Mouse (Mus musculus): ENCODE data around the gene Gucy2e. TPM values are rescaled to one million over a fixed set of nuclear protein-coding genes. Genes with fewer than 3 reads are reported as not detected.

The Gucy2e gene
- polyA plus RNA-seq, 1 experiment from 2014 or later, result not detected

DNA sequence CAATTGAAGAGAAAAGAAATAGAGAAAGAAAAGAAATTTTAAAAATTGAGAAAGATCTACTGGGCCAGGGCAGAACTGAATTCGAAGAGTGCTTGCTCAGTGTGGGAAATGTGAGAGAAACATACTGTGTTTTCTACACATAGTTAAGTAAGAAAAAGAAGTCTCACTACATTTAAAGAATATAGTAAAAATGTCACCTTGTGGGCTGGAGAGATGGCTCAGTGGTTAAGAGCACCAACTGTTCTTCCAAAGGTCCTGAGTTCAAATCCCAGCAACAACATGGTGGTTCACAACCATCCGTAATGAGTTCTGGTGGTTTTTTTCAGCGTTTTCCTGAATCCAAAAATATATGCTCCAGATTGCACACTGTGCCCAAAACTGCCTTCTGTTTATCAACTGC, 58.3 kb downstream of the Gucy2e start:
- CTCF ChIA-PET, result no interaction called here
- in situ Hi-C loops (cut with MboI; ENCODE audit: low pct_unique_long_range_greater_than_20kb), result no loop called here
- no peaks in the 10 kb centered on the region for H3K27me3 ChIP-seq

DNA sequence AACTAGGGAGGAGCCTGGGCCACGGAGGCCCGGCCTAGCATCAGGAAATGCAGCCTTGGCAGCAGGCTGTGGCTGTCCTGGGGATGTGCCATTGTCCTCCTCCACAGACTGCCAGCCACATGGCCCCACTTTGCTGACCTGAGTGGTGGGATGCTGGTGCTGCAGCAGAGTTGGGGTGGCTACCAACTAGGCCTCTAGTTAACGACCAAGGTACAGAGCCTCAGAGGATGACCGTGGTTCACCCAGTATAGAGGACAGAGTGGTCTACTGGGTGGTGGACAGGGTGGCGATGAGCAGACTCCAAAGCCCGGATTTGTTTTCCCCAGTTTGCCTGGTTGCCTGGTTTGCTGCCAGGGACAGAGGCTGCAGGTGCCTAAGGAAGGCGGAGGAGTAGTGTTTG, 62.1 kb downstream of the Gucy2e start:
- POLR2A ChIA-PET, result no interaction called here
- no peaks in the 10 kb centered on the region for H3K27me3 ChIP-seq
- DNase-seq (ENCODE audit: low read depth, low spot score) (no peak), ATAC-seq (no peak)
- CTCF ChIA-PET, result interaction anchor here (1.0 kb wide), 1 partner anchor 9 kb away, joined by 3 read pairs; no protein-coding TSS in a partner anchor
- no peak for TF ChIP-seq CTCF (IDR thresholded peaks at IDR 0.05)
- in situ Hi-C loops (cut with MboI; ENCODE audit: low pct_unique_long_range_greater_than_20kb), result no loop called here

More for the DNA sequence above, 58.3 kb downstream of the Gucy2e start:
- no peak for TF ChIP-seq CTCF (IDR thresholded peaks at IDR 0.05)
- DNase-seq (ENCODE audit: low read depth, low spot score) (no peak), ATAC-seq (no peak)
- POLR2A ChIA-PET, result no interaction called here

DNA sequence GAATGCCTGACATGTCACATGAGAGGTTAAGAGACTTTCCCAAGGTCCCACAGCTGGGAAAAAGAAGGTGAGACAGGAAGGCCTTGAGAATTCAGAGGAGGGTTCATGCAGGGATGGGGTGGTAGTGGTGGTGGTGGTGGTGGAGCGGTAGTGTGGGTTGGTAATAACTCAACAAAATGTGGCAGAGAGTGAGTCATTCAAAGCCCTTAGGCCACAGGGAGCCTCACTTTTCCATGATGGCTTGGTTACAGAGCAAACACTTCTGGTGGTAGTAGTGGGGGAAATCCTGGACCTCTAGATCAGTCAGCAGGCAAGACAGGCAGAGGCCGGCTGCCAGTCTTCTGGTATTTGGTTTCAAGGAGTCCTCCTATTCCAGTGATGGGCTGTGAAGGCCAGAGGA, 64.2 kb downstream of the Gucy2e start:
- in situ Hi-C loops (cut with MboI; ENCODE audit: low pct_unique_long_range_greater_than_20kb), result no loop called here
- no peaks in the 10 kb centered on the region for H3K27me3 ChIP-seq
- POLR2A ChIA-PET, result no interaction called here
- DNase-seq (ENCODE audit: low read depth, low spot score) (no peak), ATAC-seq (no peak)
- CTCF ChIA-PET, result no interaction called here
- TF ChIP-seq CTCF (IDR thresholded peaks at IDR 0.05), result no peak

DNA sequence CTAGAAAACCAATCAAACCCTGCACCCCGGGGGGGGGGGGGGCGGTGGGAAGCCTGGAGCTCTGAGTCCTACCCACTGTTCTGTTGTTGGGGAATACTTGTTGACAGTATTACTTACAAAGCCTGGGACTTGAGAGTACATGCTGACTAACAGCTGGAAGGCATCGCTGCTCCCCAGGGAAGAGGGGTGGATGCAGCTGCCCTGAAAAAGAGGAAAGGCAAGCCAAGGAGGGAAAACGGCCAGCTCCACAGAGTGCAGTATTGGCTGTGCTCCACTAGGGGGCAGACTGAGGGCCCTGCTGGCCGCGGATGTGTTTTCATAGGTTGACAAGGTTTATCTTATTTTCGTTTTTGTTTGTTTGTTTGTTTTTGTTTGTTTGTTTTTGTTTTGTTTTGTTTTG, 65.2 kb downstream of the Gucy2e start:
- no peak for DNase-seq (ENCODE audit: low read depth, low spot score)
- TF ChIP-seq CTCF (IDR thresholded peaks at IDR 0.05), result no peak
- no peaks in the 10 kb centered on the region for H3K27me3 ChIP-seq
- no peak for ATAC-seq
- CTCF ChIA-PET, result interaction anchor here (1.0 to 1.2 kb wide), 2 partner anchors 11 to 76 kb away, joined by 3 read pairs; no protein-coding TSS in a partner anchor
- POLR2A ChIA-PET, result interaction anchor here (0.5 to 0.7 kb wide), 3 partner anchors 256 to 1744 kb away, joined by 3 to 4 read pairs (median 3); no protein-coding TSS in a partner anchor
- in situ Hi-C loops (cut with MboI; ENCODE audit: low pct_unique_long_range_greater_than_20kb), result no loop called here

DNA sequence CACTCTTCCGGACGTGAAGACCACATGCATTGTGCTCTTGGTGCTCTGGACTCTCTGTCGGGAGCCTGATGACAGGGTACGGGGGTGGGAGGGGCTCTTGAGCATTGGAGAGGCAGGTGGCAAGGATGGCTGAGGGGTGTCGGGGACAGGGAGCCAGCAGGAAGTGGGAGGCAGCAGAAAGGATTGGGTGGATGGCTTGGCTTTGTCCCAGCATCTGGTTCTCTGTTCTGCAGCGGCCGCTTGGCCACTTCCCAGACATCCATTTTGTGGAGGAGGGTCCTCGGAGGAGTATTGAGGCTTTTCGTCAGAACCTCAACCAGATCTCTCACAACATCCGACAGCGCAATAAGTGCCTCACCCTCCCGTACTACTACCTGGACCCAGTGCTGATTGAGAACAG, 67.5 kb downstream of the Gucy2e start:
- CTCF ChIA-PET, result no interaction called here
- TF ChIP-seq CTCF (IDR thresholded peaks at IDR 0.05), result no peak
- POLR2A ChIA-PET, result no interaction called here
- DNase-seq (ENCODE audit: low read depth, low spot score) (no peak), ATAC-seq (no peak)
- H3K27me3 ChIP-seq, result peaks cover 16% of the 10 kb centered on the region
- in situ Hi-C loops (cut with MboI; ENCODE audit: low pct_unique_long_range_greater_than_20kb), result no loop called here

Other genes with a start within 250 kb of the Gucy2e start
- gene Pfas, start 228.6 kb downstream of the Gucy2e start, polyA plus RNA-seq (2021), result 12.9 TPM
- gene Ctc1, start 221.1 kb downstream of the Gucy2e start, polyA plus RNA-seq (2021), result 44.1 TPM
- gene Aurkb, start 191.4 kb downstream of the Gucy2e start, polyA plus RNA-seq (2021), result 34.1 TPM
- 15.9 TPM for gene Borcs6, start 177.3 kb downstream of the Gucy2e start, polyA plus RNA-seq (2021)
- 56.9 TPM for gene Tmem107, start 166.2 kb downstream of the Gucy2e start, polyA plus RNA-seq (2021)
- gene Vamp2, start 148.5 kb downstream of the Gucy2e start, polyA plus RNA-seq (2021), result 62.4 TPM
- 10.8 TPM for gene Per1, start 141.8 kb downstream of the Gucy2e start, polyA plus RNA-seq (2021)
- gene Hes7, start 116.6 kb downstream of the Gucy2e start, polyA plus RNA-seq (2021), result 0.53 TPM
- 0.96 TPM for gene 9130213A22Rik, start 114.4 kb downstream of the Gucy2e start, polyA plus RNA-seq (2021)
- 0.36 TPM for gene Aloxe3, start 111.1 kb downstream of the Gucy2e start, polyA plus RNA-seq (2021)
- not detected for gene Alox12b, start 80.0 kb downstream of the Gucy2e start, polyA plus RNA-seq (2021)
- gene Alox8, start 39.2 kb downstream of the Gucy2e start, polyA plus RNA-seq (2021), result not detected
- 21.1 TPM for gene Cntrob, start 86.7 kb upstream of the Gucy2e start, polyA plus RNA-seq (2021)
- gene Trappc1, start 86.9 kb upstream of the Gucy2e start, polyA plus RNA-seq (2021), result 84.6 TPM
- 1.6 TPM for gene Kcnab3, start 89.2 kb upstream of the Gucy2e start, polyA plus RNA-seq (2021)
- gene Rnf227, start 103.4 kb upstream of the Gucy2e start, polyA plus RNA-seq (2021), result 7.4 TPM
- gene Chd3, start 132.4 kb upstream of the Gucy2e start, polyA plus RNA-seq (2021), result 295 TPM
- gene Naa38, start 158.5 kb upstream of the Gucy2e start, polyA plus RNA-seq (2021), result 128 TPM
- 28.1 TPM for gene Cyb5d1, start 158.6 kb upstream of the Gucy2e start, polyA plus RNA-seq (2021)
- gene Tmem88, start 161.2 kb upstream of the Gucy2e start, polyA plus RNA-seq (2021), result 0.18 TPM
- 26.6 TPM for gene Kdm6b, start 176.6 kb upstream of the Gucy2e start, polyA plus RNA-seq (2021)